Mouse (Mus musculus): ENCODE data around the gene Cfap65. TPM values are rescaled to one million over a fixed set of nuclear protein-coding genes. Genes with fewer than 3 reads are reported as not detected.

Gene Cfap65
- polyA plus RNA-seq, 1 experiment from 2014 or later, result not detected

DNA sequence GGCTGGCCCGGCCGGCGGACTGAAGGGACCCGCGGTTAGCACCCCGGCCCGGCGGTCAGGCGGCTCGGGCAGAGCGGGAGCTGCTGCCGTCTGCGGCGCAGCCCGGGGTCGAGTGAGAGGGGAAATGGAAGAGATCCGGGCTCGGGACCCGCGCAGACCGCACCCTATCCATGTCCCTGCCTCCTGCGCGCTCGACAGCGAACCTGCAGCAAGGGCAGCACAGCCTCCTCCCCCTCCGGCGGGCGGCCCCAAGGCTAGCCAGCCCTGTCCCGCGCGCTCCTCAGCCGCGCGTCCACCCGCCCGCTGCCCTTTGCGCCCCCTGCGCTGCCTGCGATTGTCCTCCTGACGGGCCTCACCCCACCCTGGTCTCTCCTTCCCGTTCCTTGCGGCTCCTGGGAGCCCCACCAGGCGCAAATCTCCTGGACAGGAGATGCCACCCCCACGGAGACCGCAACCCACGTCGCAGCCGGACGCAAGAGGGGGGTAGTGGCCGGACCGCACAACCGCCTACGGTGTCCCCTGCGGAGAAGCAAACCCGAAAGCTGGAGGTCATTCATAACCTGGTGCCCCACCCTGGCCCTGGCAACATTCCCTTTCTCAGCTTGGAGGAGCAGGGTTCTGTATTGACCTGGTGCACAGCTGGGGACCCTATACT, 16.3 kb upstream of the Cfap65 start, which contains the start of gene Ihh:
TSS of gene Ihh (minus strand) at position 117 of the 655 bp plus-strand sequence.
- no peak for ATAC-seq (ENCODE audit: insufficient number of reproducible peaks, insufficient read depth, low FRiP score, low TSS enrichment, low read depth)
- Histone ChIP-seq H3K27me3 (peaks cover 97% of the 10 kb centered on the region), H3K4me3 (peak within 1 kb of the TSS; percentile 43), H3K27ac (no peak within 1 kb of the TSS), H3K9me3 (no peaks in the 10 kb centered on the region), H3K36me3 (no peaks in the 10 kb centered on the region), H3K4me2 (peak within 1 kb of the TSS; percentile 69), H3K9ac (peak within 1 kb of the TSS; percentile 44), H3K4me1 (peaks cover 36% of the 10 kb centered on the region)
- WGBS, result 1% methylated on average over 53 of the region's 55 CpGs

DNA sequence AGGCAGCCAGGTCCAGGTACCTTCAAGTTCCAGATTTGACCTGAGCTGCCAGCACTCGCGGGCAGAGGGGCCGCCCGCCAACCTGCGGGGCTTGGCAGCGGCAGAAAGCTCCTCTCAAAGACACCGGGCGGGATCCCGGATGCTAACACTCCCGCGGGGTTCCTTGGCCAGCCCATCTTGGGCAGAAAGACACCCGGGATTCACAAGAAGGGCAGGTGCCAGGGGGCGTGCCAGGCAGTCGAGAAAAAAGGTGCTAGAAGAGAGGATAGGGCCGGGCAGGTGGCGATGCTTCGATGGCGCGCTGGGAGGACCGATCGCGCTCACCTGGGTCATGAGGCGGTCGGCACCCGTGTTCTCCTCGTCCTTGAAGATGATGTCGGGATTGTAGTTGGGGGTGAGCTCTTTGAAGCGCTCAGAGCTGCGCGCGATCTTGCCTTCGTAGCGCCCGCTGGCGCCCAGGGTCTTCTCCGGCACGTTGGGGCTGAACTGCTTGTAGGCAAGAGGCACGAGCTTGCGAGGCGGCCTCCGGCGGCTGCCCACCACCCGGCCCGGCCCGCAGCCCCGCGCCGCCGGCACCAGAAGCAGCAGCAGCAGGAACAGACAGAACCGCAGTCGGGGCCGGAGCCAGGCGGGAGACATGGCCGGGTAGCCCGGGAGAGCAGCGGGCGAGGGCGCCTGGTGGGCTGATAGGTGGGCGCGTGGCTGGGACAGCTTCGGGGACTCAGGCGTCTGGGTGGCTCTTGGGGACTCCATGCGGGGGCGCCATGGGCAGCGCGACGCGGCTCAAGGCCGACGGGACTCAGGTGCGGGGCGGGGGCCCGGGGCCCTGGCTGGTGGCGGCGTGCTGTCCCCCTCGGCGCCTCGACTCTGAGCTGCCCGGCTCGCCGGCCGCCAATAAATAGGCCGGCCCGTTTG, 15.4 kb upstream of the Cfap65 start:
- WGBS, result under 1% methylated on average over 83 of the region's 84 CpGs
- peaks cover 36% of the 10 kb centered on the region for H3K4me1 ChIP-seq
- H3K9me3 ChIP-seq, result no peaks in the 10 kb centered on the region
- peak overlapping the region; percentile 44 for H3K9ac ChIP-seq
- H3K4me2 ChIP-seq, result peak overlapping the region; percentile 69
- no peaks in the 10 kb centered on the region for H3K36me3 ChIP-seq
- no peak for ATAC-seq (ENCODE audit: insufficient number of reproducible peaks, insufficient read depth, low FRiP score, low TSS enrichment, low read depth)
- no peak overlapping the region for H3K27ac ChIP-seq
- H3K4me3 ChIP-seq, result peak overlapping the region; percentile 43
- H3K27me3 ChIP-seq, result peaks cover 99% of the 10 kb centered on the region

DNA sequence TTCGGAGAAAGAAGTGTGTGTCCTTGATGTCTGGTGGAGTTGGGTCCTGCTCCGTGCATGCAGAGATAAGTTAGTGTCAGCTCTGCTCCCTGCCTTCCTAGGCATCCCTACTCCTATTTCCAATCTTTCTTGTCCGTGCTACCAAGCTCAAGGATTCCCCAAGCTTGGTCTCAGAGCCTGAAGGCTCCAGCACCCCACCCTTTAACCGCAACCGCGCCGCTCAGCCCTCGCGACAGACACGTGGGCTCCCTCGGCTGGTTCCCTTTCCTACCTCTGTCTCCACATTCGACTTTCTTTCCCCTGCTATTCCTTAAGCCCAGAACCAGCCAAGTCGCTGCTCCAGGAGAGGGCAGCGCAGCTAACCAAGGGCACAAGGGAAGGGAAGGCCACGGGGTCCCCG, 14.7 kb upstream of the Cfap65 start:
- H3K4me3 ChIP-seq, result peak overlapping the region; percentile 43
- WGBS, result 1% methylated on average over 16 of the region's 16 CpGs
- no peaks in the 10 kb centered on the region for H3K36me3 ChIP-seq

DNA sequence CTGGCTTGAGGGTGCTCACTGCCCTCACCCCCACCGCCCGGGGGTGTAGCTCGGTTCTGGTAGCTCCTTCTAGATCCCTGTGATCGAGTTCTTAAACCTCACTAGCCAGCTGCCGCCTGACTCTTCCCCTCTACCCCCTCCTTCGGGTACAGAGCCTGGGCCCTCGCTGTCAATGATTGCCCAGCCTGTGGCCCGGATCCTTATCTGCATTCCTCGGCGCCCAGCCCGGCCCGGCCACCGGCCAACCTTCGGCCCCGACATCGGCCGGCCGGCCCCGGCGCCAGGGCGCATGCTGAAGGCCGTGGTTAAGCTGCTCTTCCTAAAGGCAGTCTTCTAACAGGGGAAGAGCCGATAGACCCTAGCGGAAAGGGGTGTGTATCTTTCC, 14.3 kb upstream of the Cfap65 start:
- Histone ChIP-seq H3K36me3 (no peaks in the 10 kb centered on the region), H3K9ac (no peak overlapping the region), H3K4me1 (peaks cover 36% of the 10 kb centered on the region), H3K4me2 (peak overlapping the region; percentile 69), H3K27ac (no peak overlapping the region), H3K4me3 (peak overlapping the region; percentile 43; the same call in 1 of the 2 replicates), H3K27me3 (peaks cover 99% of the 10 kb centered on the region), H3K9me3 (no peaks in the 10 kb centered on the region)
- 4% methylated on average over 24 of the region's 24 CpGs for WGBS
- ATAC-seq (ENCODE audit: insufficient number of reproducible peaks, insufficient read depth, low FRiP score, low TSS enrichment, low read depth), result no peak

More for the DNA sequence above, 14.7 kb upstream of the Cfap65 start:
- H3K4me1 ChIP-seq, result peaks cover 36% of the 10 kb centered on the region
- H3K9ac ChIP-seq, result no peak overlapping the region
- H3K27ac ChIP-seq, result no peak overlapping the region
- peak overlapping the region; percentile 69 for H3K4me2 ChIP-seq
- peaks cover 99% of the 10 kb centered on the region for H3K27me3 ChIP-seq
- ATAC-seq (ENCODE audit: insufficient number of reproducible peaks, insufficient read depth, low FRiP score, low TSS enrichment, low read depth), result no peak
- H3K9me3 ChIP-seq, result no peaks in the 10 kb centered on the region

DNA sequence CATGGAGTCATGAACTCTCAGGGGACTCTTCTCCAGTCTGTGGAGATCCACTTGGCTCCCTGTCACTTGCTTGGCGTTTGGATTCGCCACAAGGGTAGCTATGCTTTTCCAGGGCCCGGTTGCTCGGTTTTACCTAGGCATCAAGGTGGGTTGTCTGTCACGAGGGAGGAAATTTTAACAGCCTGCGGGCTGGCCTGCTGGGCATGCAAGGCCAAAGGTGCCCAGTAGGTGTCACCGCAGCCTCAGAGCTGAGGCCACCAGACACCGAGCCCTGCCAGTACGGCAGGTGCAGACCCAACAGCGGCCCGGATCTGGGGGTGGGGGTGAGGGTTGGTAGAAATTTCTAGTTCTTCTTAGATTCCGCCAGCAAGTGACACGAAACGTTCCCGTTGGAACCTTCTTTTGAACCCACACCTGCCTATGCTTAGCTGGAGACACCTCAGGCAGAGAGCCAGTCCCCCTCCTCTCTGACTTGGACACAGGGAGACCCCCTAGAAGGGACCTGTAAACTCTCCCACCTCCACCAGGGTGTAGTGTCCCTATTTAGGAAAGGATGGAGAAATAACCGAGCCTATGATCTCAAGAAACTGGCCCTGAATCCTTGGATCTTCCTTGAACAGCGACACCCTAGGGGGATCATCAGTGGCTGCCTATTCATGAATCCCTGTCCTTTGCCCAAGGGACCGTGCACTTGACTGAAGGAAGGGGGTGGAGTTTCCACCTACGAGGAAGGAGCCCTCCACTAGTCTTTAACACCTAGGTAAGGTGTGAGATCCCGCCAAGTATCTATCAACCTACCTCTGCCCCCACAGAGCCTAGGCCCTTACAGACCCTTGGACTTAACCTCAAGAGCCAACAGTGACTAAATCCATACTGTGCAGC, 13.6 kb upstream of the Cfap65 start:
- no peak overlapping the region for H3K9ac ChIP-seq
- H3K4me2 ChIP-seq, result peak overlapping the region; percentile 69
- H3K27ac ChIP-seq, result no peak overlapping the region
- no peaks in the 10 kb centered on the region for H3K36me3 ChIP-seq
- peaks cover 36% of the 10 kb centered on the region for H3K4me1 ChIP-seq
- no peak for ATAC-seq (ENCODE audit: insufficient number of reproducible peaks, insufficient read depth, low FRiP score, low TSS enrichment, low read depth)
- H3K27me3 ChIP-seq, result peaks cover 100% of the 10 kb centered on the region
- peak overlapping the region; percentile 43; the same call in 1 of the 2 replicates for H3K4me3 ChIP-seq
- WGBS, result 2% methylated on average over 20 of the region's 20 CpGs
- H3K9me3 ChIP-seq, result no peaks in the 10 kb centered on the region

DNA sequence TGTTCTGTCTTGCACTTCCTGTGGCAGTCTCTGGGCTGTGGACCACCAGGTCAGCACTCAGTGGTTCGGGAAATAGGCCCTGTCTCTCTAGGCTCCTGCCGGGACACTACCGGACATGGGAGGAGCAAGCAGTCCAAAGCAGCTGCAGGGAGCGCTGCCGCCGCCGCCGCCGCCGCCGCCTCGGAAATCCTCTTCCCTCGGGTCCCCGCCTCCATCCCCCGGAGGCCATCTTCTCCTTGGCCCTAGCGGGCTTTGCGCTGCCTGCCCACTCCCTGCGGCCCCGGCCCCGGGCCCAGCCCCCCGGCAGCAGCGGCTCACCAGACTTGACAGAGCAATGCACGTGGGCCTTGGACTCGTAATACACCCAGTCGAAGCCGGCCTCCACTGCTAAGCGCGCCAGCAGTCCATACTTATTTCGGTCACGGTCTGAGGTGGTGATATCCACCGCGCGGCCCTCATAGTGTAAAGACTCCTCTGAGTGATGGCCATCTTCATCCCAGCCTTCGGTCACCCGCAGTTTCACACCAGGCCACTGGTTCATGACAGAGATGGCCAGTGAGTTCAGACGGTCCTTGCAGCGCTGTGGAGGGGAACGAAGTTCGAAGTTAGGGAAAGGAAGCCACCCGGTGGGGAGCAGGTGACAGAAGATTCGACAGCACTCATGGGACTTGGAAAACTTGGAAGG, 12.7 kb upstream of the Cfap65 start:
- H3K4me2 ChIP-seq, result peak overlapping the region; percentile 51
- H3K9me3 ChIP-seq, result no peaks in the 10 kb centered on the region
- H3K9ac ChIP-seq, result peak overlapping the region; percentile 59
- H3K4me3 ChIP-seq, result peak overlapping the region; percentile 30
- ATAC-seq (ENCODE audit: insufficient number of reproducible peaks, insufficient read depth, low FRiP score, low TSS enrichment, low read depth), result no peak
- H3K27ac ChIP-seq, result no peak overlapping the region
- H3K27me3 ChIP-seq, result peaks cover 100% of the 10 kb centered on the region
- 1% methylated on average over 41 of the region's 41 CpGs for WGBS
- no peaks in the 10 kb centered on the region for H3K36me3 ChIP-seq
- H3K4me1 ChIP-seq, result peaks cover 36% of the 10 kb centered on the region

DNA sequence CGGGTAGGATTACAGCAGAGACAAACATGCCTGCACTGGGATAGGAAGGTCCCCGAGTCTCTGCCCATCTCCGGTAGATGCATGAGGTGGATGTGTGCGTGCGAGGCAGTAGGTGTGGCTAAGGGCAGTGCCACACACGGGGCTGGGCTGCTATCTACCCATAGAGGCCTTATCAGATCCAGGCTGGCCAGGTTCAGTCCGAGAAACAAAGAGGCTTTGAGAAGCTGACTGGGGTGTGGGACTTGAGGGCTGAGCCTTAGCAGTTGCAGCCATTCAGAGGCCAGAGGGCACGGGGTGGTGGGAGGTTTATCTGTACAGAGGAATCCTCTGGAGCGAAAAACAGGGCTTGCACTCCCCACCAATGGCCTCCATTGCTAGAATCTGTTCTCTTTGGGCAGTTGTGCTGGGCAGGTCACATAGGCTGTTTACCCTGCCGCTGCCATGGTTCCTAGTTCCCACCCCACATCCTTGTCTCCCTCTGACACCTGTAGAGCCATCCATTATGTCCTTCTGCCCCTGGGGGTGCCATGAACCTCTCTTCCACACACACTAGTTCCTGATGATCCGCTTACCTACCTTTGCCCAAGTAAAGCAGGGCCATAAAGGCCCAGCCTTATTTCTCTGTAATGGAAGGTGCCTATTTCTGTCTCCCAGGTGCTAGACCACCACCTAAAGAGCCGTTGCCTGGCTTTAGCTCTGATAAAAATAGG, 6.4 kb upstream of the Cfap65 start:
- H3K9ac ChIP-seq, result no peak overlapping the region
- ATAC-seq (ENCODE audit: insufficient number of reproducible peaks, insufficient read depth, low FRiP score, low TSS enrichment, low read depth), result no peak
- whole genome bisulfite sequencing, result 43% methylated on average over 12 of the region's 12 CpGs

DNA sequence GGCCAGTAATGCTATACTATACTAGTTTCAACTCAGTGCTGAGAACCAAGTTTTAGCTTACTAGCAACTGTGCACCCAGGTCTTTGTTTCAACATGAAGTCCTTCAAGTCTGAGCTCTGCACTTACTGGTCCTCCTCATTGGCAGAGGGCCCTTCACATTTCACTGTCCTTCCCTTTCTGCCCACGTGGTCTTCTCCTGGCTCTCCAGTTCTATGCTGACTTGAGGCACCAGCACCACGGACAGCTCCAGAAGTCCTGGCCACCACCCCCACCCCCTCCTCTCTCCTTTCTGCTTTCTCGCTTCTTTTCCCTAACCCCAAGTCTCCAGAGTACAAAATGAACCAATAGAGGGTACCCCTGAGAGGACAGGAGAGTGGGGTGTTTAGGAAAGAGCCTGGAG, 4.4 kb upstream of the Cfap65 start:
- Histone ChIP-seq H3K36me3 (no peaks in the 10 kb centered on the region), H3K4me3 (no peak overlapping the region), H3K27me3 (peaks cover 67% of the 10 kb centered on the region), H3K9ac (no peak overlapping the region), H3K9me3 (no peaks in the 10 kb centered on the region), H3K4me2 (no peak overlapping the region), H3K4me1 (no peaks in the 10 kb centered on the region), H3K27ac (no peak overlapping the region)
- WGBS, result 5% methylated on average over 3 of the region's 3 CpGs
- ATAC-seq (ENCODE audit: insufficient number of reproducible peaks, insufficient read depth, low FRiP score, low TSS enrichment, low read depth), result no peak

More for the DNA sequence above, 6.4 kb upstream of the Cfap65 start:
- Histone ChIP-seq H3K36me3 (no peaks in the 10 kb centered on the region), H3K4me2 (no peak overlapping the region), H3K27me3 (peaks cover 76% of the 10 kb centered on the region), H3K9me3 (no peaks in the 10 kb centered on the region), H3K27ac (no peak overlapping the region), H3K4me3 (no peak overlapping the region), H3K4me1 (no peaks in the 10 kb centered on the region)

DNA sequence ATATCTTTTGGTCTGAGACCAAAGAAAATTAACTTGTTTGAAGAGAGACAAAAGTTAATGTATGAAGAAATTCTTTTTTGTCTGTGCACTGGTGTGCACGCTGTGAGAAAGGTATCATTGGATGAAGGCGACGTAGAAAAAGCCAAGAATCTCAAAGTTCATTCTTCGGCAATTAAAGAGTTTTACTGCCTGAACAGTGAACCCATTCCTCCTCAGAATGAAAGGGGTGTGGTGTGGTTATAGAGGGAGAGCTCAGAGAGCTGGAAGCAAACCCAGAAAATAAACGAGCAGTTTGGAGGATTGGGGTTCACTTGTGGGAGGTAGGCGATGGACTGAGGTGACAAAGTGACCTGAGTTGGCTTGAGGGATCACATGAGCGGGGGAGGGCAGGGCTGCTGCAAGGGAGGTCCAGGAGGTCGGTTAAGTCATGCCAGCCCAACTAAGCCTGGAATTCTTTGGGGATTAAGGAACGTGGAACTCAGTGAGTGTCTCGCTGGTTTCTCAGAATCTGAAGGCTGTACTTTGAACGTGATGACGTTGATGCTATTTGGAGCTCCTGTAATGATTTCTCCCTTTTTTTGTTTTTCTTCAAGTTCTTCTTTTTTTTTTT, 927 bp upstream of the Cfap65 start:
- no peak overlapping the region for H3K4me2 ChIP-seq
- peaks cover 61% of the 10 kb centered on the region for H3K27me3 ChIP-seq
- H3K27ac ChIP-seq, result no peak overlapping the region
- H3K4me3 ChIP-seq, result no peak overlapping the region
- ATAC-seq (ENCODE audit: insufficient number of reproducible peaks, insufficient read depth, low FRiP score, low TSS enrichment, low read depth), result no peak
- H3K4me1 ChIP-seq, result no peaks in the 10 kb centered on the region
- H3K9ac ChIP-seq, result no peak overlapping the region
- 45% methylated on average over 12 of the region's 12 CpGs for WGBS
- no peaks in the 10 kb centered on the region for H3K36me3 ChIP-seq
- H3K9me3 ChIP-seq, result no peaks in the 10 kb centered on the region

DNA sequence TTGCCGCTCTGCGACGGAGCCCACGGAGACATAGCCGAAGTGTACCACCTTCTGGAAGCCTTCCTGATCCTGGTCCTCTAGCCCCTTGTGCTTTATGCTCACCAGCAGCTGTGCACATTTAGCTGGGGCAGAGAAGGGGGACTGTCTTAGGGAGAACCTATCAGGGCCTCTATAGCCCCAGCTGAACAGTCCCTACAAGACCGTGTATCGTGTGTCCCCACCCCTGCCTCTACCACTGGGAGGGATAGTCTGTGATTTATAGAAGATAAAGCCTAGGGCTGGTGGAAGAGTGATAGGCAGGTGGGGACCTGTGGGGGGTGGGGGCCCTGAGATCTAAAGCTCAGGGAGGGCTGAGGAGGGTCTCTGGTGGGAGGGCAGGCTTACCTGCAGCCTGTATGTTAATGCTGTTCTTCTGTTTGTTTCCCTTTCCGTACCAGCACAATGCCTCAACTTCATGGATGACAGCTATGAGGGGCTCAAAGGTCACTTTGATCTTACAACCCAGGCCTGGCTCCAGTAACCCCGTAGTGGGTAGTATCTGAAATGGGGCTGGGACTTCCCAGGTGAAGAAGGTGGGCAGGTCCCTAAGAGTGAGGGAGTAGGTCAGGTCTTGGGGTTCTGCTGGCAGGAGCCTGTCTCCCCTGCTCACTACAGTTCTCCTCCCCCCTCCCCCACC, 7.6 kb downstream of the Cfap65 start:
- 78% methylated on average over 9 of the region's 9 CpGs for WGBS
- Histone ChIP-seq H3K9ac (no peak overlapping the region), H3K4me3 (no peak overlapping the region), H3K27ac (no peak overlapping the region), H3K4me1 (no peaks in the 10 kb centered on the region), H3K9me3 (no peaks in the 10 kb centered on the region), H3K36me3 (no peaks in the 10 kb centered on the region), H3K4me2 (no peak overlapping the region), H3K27me3 (peaks cover 71% of the 10 kb centered on the region)
- no peak for ATAC-seq (ENCODE audit: insufficient number of reproducible peaks, insufficient read depth, low FRiP score, low TSS enrichment, low read depth)
